Mouse (Mus musculus) hindbrain, embryonic 16.5 days (tissue): ENCODE measurements at regions not wholly inside any gene's neighbourhood (a gene's known extent, or its start where the extent isn't known, plus 50 kb on each side); places are given as distances from the start of the nearest gene placed in this dataset.

Source experiments
- ATAC-seq: fragments of 200-750 bp; cut with Nextera tagmentation; 2 replicates; pipeline ENCODE4 v1.8.0; 2017; ENCODE audit warnings: moderate TSS enrichment, moderate library complexity
- H3K27ac ChIP-seq: fragments of 300-500 bp; sonication (generic); 2 replicates; pipeline ENCODE4 v1.5.1; 2014; ENCODE audit warnings: low read depth, mild to moderate bottlenecking, control low read depth, low read length, moderate library complexity
- H3K27me3 ChIP-seq: fragments of 300-500 bp; sonication (generic); replicated peaks from 2 replicates; pipeline ENCODE4 v1.6.1; 2014; ENCODE audit warnings: low read length; ENCODE audit not compliant: control insufficient read depth, insufficient read depth
- H3K36me3 ChIP-seq: fragments of 300-500 bp; sonication (generic); 2 replicates; pipeline ENCODE4 v1.6.1; 2014; ENCODE audit warnings: mild to moderate bottlenecking, low read length, moderate library complexity, mixed read lengths; ENCODE audit not compliant: control insufficient read depth, insufficient read depth
- H3K4me1 ChIP-seq: fragments of 300-500 bp; sonication (generic); 2 replicates; pipeline ENCODE4 v1.6.1; 2014; ENCODE audit warnings: low read depth, low read length; ENCODE audit not compliant: control insufficient read depth, insufficient read depth
- H3K4me2 ChIP-seq: fragments of 300-500 bp; sonication (generic); 2 replicates; pipeline ENCODE4 v1.6.1; 2014; ENCODE audit warnings: mild to moderate bottlenecking, low read length, control low read depth, moderate library complexity
- H3K4me3 ChIP-seq: fragments of 300-500 bp; sonication (generic); 2 replicates; pipeline ENCODE4 v1.5.1; 2014; ENCODE audit warnings: mild to moderate bottlenecking, low read length, control low read depth, moderate library complexity
- H3K9ac ChIP-seq: fragments of 300-500 bp; sonication (generic); 2 replicates; pipeline ENCODE4 v1.6.1; 2014; ENCODE audit warnings: low read depth, mild to moderate bottlenecking, control low read depth, low read length, moderate library complexity
- H3K9me3 ChIP-seq: fragments of 300-500 bp; sonication (generic); 2 replicates; pipeline ENCODE4 v1.6.1; 2014; ENCODE audit warnings: mild to moderate bottlenecking, low read length, moderate library complexity; ENCODE audit not compliant: control insufficient read depth
- WGBS: fragments of 180-500 bp; shearing (Covaris S2); extraction: QIAGEN DNeasy Blood & Tissue Kit; methylation state at CpG from one replicate; pipeline ENCODE4 v1.1.7; 2014; 5-methylcytosine and 5-hydroxymethylcytosine counted together

GRCm38 (mm10) chr1:122273579-122273978 is 705.8 kb upstream of the Ddx18 start:
- Histone ChIP-seq H3K4me1 (no peaks in the 10 kb centered on the region), H3K4me3 (no peak overlapping the region), H3K27me3 (no peaks in the 10 kb centered on the region), H3K9ac (no peak overlapping the region), H3K4me2 (no peak overlapping the region), H3K36me3 (no peaks in the 10 kb centered on the region), H3K9me3 (no peaks in the 10 kb centered on the region), H3K27ac (no peak overlapping the region)
- 83% methylated on average over 2 of the region's 2 CpGs for WGBS
- peak; percentile 56; the same call in 1 of the 2 replicates for ATAC-seq

DNA sequence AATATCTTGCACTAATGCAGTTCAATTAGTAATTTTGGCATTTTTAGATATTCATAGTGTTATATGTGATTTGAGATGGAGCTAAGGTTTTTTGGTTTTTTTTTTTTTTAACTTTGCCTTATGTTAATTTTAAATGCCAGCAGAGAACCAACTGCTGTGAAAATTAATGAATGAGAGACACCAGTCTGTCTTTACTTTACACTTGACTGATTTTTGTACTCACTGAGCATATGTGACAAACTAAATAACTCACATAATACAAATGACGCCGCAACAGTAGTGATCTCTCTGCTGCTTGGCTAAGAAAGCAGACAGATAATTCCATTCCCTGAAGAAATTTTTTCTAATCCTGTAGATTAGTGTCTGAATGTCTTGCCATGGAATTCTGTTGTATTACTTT is 675.2 kb upstream of the Ddx18 start:
- Histone ChIP-seq H3K9ac (no peak overlapping the region), H3K27me3 (no peaks in the 10 kb centered on the region), H3K36me3 (no peaks in the 10 kb centered on the region), H3K9me3 (no peaks in the 10 kb centered on the region), H3K4me1 (no peaks in the 10 kb centered on the region), H3K4me2 (no peak overlapping the region), H3K4me3 (no peak overlapping the region), H3K27ac (no peak overlapping the region)
- no peak for ATAC-seq
- WGBS = 63% methylated on average over 2 of the region's 2 CpGs

GRCm38 (mm10) chr1:122241511-122241910 is 673.7 kb upstream of the Ddx18 start:
- ATAC-seq = no peak
- Histone ChIP-seq H3K9me3 (no peaks in the 10 kb centered on the region), H3K27me3 (no peaks in the 10 kb centered on the region), H3K4me3 (no peak overlapping the region), H3K4me2 (no peak overlapping the region), H3K27ac (no peak overlapping the region), H3K9ac (no peak overlapping the region), H3K4me1 (no peaks in the 10 kb centered on the region), H3K36me3 (no peaks in the 10 kb centered on the region)
- WGBS = 79% methylated on average over 3 of the region's 3 CpGs

GRCm38 (mm10) chr1:122230442-122230841 is 662.7 kb upstream of the Ddx18 start:
- Histone ChIP-seq H3K27me3 (no peaks in the 10 kb centered on the region), H3K27ac (no peak overlapping the region), H3K4me2 (no peak overlapping the region), H3K9me3 (no peaks in the 10 kb centered on the region), H3K9ac (no peak overlapping the region), H3K36me3 (no peaks in the 10 kb centered on the region), H3K4me3 (no peak overlapping the region), H3K4me1 (no peaks in the 10 kb centered on the region)
- no peak for ATAC-seq
- 79% methylated on average over 4 of the region's 4 CpGs for WGBS

GRCm38 (mm10) chr1:122212484-122212883 is 644.7 kb upstream of the Ddx18 start:
- Histone ChIP-seq H3K4me1 (no peaks in the 10 kb centered on the region), H3K27me3 (no peaks in the 10 kb centered on the region), H3K9me3 (no peaks in the 10 kb centered on the region), H3K9ac (no peak overlapping the region), H3K4me2 (no peak overlapping the region), H3K36me3 (no peaks in the 10 kb centered on the region), H3K27ac (no peak overlapping the region), H3K4me3 (no peak overlapping the region)
- WGBS = 47% methylated on average over 2 of the region's 2 CpGs
- peak; percentile 92 for ATAC-seq

DNA sequence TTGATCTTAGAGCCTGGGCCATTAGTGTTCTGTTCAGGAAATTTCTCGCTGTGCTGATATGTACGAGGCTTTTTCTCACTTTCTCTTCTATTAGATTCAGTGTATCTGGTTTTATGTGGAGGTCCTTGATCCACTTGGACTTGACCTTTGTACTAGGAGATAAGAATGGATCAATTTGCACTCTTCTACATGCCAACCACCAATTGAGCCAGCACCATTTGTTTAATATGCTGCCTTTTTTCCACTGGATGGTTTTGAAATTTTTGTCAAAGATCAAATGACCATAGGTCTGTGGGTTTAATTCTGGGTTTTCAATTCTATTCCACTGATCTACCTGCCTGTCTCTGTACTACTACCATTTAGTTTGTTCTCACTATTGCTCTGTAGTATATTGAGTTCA is 640.8 kb upstream of the Ddx18 start:
- no peak for ATAC-seq
- Histone ChIP-seq H3K27me3 (no peaks in the 10 kb centered on the region), H3K9me3 (no peaks in the 10 kb centered on the region), H3K36me3 (no peaks in the 10 kb centered on the region), H3K4me2 (no peak overlapping the region), H3K4me3 (no peak overlapping the region), H3K27ac (no peak overlapping the region), H3K4me1 (no peaks in the 10 kb centered on the region), H3K9ac (no peak overlapping the region)
- 96% methylated on average over 2 of the region's 2 CpGs for WGBS

GRCm38 (mm10) chr1:122169547-122169946 is 601.8 kb upstream of the Ddx18 start:
- H3K27me3 ChIP-seq = no peaks in the 10 kb centered on the region
- H3K27ac ChIP-seq = no peak overlapping the region
- no peak overlapping the region for H3K4me2 ChIP-seq
- H3K9me3 ChIP-seq = no peaks in the 10 kb centered on the region
- H3K4me3 ChIP-seq = no peak overlapping the region
- H3K4me1 ChIP-seq = no peaks in the 10 kb centered on the region
- ATAC-seq = no peak
- 85% methylated on average over 2 of the region's 2 CpGs for WGBS
- H3K9ac ChIP-seq = no peak overlapping the region
- H3K36me3 ChIP-seq = no peaks in the 10 kb centered on the region

DNA sequence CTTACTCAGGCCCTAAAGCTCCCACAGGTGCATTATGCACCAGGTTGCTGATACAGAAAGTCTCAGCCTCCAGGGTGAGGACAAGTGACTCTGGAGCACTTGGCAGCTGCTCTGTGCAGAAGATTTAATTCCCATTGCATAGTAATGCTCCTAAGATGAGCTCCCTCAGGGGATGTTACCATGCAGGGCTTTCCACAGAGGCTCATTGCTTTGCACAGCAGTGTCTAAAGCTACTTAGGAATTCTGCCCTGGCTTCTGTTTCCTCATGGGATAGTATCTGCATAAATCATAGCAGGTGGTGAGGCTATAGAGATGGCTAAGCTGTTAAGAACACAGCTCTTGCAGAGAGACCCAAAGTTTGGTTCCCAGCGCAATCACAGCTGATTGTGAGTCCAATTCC is 594.0 kb upstream of the Ddx18 start:
- no peaks in the 10 kb centered on the region for H3K36me3 ChIP-seq
- H3K27me3 ChIP-seq = no peaks in the 10 kb centered on the region
- no peak overlapping the region for H3K27ac ChIP-seq
- no peaks in the 10 kb centered on the region for H3K4me1 ChIP-seq
- no peaks in the 10 kb centered on the region for H3K9me3 ChIP-seq
- WGBS = 86% methylated on average over 1 of the region's 1 CpGs
- no peak overlapping the region for H3K9ac ChIP-seq
- no peak overlapping the region for H3K4me3 ChIP-seq
- no peak overlapping the region for H3K4me2 ChIP-seq
- ATAC-seq = 0 out of 2 replicates have a peak, but pooled peaks have one; percentile 40

GRCm38 (mm10) chr1:122141362-122141761 is 573.6 kb upstream of the Ddx18 start:
- no peaks in the 10 kb centered on the region for H3K27me3 ChIP-seq

DNA sequence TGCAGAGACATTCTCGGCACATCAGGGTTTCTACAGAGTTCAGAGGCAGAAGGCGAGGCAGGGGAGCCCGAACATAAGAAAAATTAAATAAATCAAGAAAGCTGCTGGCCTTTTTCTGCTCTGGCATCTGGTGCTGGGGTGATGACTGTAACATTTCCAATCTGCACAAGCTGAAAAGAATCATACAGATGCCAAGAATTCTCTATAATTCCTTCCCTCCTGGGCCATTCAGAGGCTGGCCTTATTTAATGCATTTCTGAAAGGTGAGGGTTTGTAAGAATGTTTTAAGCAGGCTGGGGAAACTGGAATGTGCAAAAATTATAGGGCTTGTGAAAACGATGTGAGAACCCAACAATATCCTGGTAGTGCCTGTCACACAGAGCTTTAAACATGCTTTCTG is 556.2 kb upstream of the Ddx18 start:
- no peak; the same call in 1 of the 2 replicates for ATAC-seq
- H3K4me3 ChIP-seq = no peak overlapping the region
- WGBS = 59% methylated on average over 4 of the region's 4 CpGs
- H3K36me3 ChIP-seq = no peaks in the 10 kb centered on the region
- H3K27ac ChIP-seq = no peak overlapping the region
- H3K27me3 ChIP-seq = no peaks in the 10 kb centered on the region
- no peak overlapping the region for H3K4me2 ChIP-seq
- H3K9me3 ChIP-seq = no peaks in the 10 kb centered on the region
- no peaks in the 10 kb centered on the region for H3K4me1 ChIP-seq
- H3K9ac ChIP-seq = no peak overlapping the region

More at GRCm38 (mm10) chr1:122141362-122141761, 573.6 kb upstream of the Ddx18 start:
- no peak for ATAC-seq
- Histone ChIP-seq H3K4me3 (no peak overlapping the region), H3K9me3 (no peaks in the 10 kb centered on the region), H3K4me2 (no peak overlapping the region), H3K9ac (no peak overlapping the region), H3K4me1 (no peaks in the 10 kb centered on the region), H3K27ac (no peak overlapping the region), H3K36me3 (no peaks in the 10 kb centered on the region)
